Mouse (Mus musculus) ovary, postnatal 10 days (tissue): ENCODE measurements around the gene Scamp2.

Source experiments
- DNase-seq: peaks from one replicate; pipeline ENCODE4 v3.0.0; 2022; ENCODE audit warnings: low spot score

The Scamp2 gene

GRCm38 (mm10) chr9:57594174-57594509 is 33.4 kb downstream of the Scamp2 start:
- no peak for DNase-seq

DNA sequence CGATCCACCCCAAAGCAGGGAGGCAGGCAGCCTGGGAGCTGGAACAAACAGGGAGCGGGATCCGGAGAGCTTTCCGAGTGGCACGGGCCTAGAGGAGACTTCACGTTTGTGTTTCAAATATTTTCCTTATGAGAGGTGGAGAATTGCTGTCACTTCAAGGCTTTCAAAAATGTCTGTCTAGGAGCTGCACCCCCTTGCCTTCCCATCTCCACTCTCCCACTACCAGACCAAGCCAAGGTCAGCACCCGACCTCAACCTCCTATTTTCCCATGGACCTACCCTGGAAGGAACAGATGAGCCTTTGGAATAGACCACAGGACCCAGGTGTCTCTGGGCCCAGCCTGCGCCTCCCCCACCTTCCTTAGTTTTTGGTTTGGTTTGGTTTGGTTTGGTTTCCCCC is 36.5 kb downstream of the Scamp2 start:
- no peak for DNase-seq

DNA sequence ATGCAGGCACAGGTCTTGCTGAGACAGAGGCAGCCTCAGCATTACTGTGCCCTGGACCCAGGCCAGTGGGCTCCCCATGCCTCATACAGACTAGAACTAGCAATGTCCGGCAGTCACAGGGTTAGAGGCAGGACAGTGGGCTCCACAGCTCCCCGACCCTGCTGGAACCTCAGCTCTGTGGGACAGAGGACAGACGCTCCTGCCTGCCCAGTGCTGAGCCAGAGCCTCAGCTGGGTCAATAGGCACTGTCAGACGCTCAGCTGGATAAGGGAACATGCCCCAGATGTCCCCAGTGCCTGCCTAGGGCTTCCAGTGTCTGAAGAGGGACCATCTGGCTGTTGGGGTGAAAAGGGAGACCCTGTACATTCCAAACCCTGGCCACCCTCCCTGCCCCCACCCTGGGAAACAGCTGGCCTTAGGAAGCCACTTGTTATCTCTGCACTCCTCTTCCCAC is 37.2 kb downstream of the Scamp2 start:
- DNase-seq, result no peak

- DNase-seq, result no peak
Observed at GRCm38 (mm10) chr9:57598851-57599563, 38.3 kb downstream of the Scamp2 start.

DNA sequence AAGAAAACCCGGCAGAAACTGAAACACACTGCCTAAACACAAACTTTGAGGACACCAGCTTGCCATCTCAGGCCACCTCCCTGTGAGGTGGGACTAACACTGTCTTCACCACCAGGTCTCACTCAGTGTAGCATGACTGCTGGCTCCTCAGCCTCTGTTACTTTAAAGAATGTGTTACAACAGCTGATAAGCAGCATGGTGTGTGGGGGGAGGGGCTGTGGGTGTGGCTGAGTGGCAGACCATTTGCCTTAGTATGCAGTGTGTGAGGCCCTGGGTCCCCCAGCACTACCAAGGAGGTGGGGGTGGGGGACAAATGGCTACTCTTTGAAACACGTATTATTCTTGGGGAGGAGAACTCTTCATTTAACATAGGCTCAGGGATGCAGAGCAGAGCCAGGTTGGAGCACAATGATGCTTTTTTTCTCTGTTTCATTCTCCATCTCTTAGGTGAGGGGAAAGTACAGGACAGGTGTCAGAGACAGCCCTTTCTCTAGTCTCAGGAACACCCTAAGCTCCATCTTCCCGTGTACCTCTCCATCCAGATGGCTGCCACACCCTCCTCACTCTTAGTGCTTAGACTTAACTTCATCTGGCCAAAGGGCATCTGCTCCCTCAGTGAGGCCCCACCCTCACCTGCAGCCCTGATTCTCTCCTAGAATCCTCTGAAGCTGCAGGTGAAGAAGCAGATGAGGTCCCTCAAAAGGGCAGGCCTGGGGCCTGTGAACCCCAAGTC is 40.0 kb downstream of the Scamp2 start:
- no peak for DNase-seq

DNA sequence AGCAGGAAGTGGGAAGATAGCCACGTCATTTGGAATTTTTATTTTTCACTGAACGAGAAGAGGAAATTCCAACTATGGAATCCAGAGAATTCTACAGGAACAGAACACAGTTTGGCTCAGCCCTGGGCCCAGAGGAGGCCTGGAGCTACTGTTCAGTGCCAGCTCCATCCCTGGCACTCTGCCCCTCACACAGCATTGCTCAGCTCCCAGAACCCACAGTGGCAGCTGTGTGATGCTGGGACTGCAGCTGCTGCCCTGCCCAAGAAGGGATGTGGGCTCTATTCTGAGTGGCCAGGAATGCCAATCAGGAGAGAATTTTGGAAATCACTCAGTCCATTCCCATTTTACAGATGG is 40.6 kb downstream of the Scamp2 start:
- no peak for DNase-seq

GRCm38 (mm10) chr9:57602098-57602497 is 41.4 kb downstream of the Scamp2 start:
- DNase-seq, result no peak

DNA sequence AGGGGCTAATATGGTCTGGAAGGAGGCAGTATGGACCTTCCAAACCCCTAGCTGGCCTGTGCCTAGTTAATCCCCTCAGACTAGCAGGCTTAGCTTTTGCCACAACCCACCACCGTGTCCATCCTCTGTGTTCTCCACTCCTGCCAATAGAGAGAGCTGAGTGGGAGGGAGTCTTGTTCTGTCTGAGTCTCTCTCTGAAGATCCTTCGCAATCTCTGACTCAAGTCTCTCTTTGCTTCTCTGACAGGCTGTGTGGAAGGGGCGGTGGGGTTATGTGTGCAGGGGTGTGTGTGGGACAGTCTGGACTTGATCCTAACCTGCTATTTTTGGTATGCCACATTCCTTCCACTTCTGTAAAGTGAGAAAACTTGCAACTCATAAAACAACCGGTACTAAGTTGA is 44.1 kb downstream of the Scamp2 start:
- no peak for DNase-seq

GRCm38 (mm10) chr9:57605503-57605902 is 44.8 kb downstream of the Scamp2 start:
- no peak for DNase-seq

DNA sequence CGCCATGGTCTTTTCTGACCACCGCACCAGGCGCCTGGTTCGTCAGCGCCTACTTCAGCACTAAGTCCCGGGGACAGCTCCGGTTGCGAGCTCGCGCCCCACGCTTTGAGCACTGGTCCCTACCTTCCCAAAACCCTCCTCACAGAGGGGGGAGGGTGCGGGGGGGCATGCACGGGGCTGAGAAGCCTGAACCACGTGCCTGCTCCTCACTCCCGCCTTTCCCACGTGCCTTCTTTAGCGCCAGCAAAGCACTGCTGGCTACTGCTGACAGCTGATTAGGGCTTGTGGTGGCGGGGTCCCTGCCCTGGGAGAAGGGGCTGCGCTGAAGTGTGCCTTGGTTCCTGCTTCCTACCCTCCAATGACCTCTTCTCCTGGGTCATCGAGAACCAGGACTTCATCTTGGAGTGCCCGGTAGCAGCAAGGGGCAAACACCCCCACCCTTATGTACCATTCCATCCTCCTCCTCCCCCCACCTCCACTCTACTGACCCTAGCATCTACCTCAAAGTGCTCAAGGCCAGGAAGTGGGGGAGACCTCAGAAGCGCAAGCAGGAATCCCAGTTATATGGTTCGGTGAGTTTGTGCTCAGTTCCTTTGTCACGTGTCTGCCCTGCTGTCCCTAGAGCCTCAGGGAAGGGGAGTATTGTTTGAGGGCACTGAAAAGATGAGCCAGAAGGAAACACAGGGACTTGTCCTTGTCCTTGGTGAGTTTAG is 45.6 kb downstream of the Scamp2 start, which contains the start of gene Cplx3:
Gene Cplx3, minus strand, starts transcription at position 143 of the 713 bp plus-strand sequence.
- no peak for DNase-seq

DNA sequence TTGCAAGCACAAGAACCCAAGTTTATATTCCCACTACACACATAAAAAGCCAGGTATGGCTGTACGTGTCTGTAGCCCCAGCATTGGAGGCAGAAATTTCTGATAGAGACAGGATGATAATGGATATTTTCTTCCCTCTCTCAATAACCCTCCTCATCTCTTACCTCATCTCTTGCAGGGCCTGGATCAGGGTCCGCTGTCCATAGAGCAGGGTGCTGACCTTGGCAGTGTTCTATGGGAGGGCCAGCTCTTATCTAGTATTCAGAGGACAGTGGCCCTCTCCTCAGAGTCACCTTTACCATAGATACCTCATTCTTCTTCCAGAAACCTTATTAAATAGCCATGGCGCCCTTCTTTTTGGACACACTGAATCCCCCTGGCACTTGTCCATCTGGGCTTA is 49.1 kb downstream of the Scamp2 start:
- DNase-seq, result no peak

DNA sequence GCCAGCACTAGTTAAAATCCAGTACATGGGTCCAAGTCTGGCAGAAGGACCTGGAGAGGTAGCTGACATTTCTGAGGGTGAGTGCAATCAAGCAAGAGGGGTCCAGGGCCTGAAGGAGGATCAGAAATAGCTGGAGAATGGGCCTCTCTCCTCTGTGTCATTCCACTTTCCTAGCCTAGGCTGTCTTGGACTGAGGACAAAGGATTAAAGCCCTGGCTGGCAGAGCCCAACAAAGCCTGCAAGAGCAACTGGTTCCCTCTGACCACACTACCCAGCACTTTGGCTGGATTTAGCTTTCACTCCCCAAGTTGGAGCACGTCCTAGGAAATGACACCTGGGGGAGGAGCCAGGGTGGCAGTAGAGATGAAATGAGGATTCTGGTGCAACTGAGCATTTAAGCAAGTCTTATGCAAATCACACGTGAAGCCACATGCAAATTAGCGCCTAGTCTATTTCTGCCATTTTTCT is 49.6 kb downstream of the Scamp2 start:
- no peak for DNase-seq

GRCm38 (mm10) chr9:57612587-57612986 is 51.8 kb downstream of the Scamp2 start:
- no peak for DNase-seq

DNA sequence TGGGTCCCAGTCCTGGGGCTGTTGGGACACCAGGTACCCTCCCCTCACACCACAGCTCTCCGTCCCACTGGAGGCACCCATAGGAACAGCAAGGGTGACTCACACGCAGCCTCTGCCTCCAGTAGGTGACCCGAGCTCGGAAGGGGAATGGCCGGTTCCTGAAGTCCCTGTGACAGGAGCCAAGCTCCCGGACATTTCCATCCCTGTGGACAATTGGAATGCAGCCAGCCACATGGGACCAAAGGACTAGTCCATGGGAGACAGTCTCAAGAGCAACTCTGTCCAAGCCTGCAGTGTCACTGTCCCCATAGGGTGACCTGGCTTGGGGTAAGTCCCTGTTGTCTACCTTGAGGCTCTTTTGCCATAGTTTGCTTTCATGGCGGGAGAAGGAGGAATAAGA is 53.2 kb downstream of the Scamp2 start:
- DNase-seq, result no peak

GRCm38 (mm10) chr9:57614786-57615185 is 54.0 kb downstream of the Scamp2 start:
- no peak for DNase-seq

DNA sequence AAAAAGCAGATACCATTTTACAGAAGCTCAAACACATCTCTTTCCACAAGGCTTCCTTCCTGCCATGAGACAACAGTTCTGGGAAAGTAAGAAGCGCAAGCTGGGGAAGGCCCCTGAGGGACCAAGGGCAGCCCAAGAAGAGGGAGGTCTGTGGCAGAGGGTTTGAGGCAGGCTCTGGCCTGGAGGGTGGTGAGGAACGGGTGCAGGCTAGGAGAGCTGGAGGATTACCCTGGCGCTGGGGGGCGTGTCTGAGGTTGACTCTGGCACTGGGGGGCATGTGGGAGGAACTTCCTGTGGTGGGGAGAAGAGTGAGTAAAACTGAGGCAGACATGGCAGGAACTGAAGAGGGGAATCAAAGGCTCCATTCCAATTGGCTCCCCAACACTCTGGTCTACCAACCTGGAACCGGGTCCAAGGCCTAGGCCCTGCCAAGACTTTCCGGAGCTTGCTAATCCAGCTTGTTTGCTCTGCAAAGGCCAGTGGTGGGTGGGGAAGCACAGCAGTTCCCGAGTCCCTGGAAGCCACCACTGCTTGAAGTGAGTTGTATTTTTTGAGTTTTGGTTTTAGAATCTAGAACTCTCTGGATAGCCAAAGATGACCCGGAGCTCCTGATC is 56.9 kb downstream of the Scamp2 start:
- DNase-seq, result no peak

GRCm38 (mm10) chr9:57618854-57619253 is 58.1 kb downstream of the Scamp2 start:
- DNase-seq, result no peak

DNA sequence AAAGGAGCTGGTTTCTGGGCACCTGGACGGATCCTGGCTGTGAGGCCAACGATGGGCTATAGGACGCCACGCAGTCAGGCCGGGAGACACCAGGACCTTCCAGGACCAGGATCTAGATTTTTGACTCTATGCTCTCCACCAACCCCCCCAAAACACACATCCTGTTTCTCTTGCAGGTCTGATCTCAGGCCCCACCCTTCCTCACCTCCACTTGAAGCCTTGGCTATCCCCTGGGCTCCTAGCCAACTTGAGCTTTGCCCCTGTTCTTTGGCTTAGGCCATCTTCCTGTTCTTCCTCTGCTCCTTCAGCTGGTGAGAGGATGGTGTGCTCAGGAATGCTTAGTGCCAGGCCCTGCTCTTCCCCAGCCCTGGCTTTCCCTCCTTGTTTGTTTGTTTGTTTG is 59.9 kb downstream of the Scamp2 start, which contains the start of gene Lman1l:
Gene Lman1l, minus strand, starts transcription at position 101 of the 400 bp plus-strand sequence.
- no peak for DNase-seq

DNA sequence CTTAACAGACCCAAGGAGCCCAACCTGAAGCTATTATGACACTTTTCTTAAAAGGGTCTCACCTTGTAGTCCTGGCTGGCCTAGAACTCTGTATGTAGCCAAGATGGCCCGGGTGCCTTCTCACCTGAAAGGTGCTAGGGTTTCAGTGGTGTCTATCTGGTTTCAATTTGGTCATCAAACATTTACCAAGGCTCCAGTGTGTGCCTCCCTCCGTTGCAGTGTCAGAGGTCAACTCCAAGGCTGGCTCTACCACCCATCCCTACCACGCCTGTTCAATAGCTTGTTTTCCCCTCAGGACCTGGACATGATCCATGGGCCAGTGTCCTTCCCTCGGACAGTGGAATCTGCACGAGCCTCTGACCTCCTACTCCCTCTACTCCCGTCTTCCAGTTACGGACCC is 63.6 kb downstream of the Scamp2 start:
- no peak for DNase-seq

DNA sequence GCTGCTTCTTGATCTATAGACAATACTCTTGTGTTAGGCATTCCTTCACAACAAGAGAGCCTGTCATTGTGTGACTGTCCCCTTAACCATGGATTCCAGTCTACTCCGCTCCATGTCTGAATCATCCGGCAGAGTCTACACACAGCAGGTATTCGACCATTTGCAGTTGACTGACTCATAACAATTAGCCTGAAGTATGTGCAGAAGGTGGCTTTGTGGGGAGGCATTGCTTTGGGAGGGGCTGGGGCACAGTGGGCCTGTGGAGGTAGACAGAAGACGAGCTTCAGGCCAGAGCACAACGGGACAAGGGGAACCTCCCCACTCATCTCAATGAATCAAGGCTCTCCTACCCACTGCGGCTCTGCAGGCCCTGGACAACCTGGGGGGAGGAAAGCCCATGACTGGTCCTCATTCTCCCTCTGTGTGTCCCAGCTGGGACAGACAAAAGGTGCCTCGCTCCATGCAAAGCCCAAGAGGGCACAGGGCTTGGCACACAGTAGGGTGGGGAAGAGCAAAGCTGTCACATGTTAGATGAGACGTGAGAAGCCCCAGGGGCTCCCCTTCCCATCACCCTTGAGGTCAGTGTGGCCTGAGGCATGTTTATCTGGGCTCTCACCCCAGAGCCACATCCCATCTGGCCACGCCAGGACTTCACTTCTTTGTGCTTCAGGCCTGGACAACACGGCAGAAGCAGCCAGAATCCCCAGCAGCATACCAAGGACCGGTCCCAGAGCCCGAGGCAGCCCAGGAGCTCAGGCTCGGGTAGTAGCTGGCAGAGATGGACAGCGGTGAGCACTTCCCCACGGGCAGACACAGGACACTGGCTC is 65.1 kb downstream of the Scamp2 start:
- no peak for DNase-seq

DNA sequence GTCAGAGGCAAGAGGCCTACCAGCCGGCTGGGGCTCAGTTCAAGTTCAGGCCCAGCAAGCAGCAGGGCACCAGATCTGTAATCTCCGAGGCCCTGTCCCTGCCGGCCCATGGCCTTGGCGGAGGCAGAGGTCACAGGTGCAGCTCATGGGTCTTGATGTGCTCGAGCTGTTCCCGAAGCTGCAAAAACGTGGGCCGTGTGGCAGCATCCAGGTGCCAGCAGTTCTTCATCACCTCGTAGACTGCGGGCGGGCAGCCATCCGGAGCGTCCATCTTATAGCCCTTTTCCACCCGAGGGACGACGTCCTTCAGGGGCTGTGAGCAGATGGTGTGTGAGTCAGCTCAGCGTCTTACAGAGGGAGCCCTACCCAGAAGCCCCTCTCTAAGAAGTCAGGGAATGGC is 66.4 kb downstream of the Scamp2 start:
- no peak for DNase-seq

GRCm38 (mm10) chr9:57627892-57628291 is 67.1 kb downstream of the Scamp2 start:
- no peak for DNase-seq
